Mouse (Mus musculus) heart, adult 2 months (tissue): ENCODE results near the gene Rbpj.

Source experiments
- CTCF ChIP-seq: fragments of 200-600 bp; IDR thresholded peaks from 2 replicates; pipeline ENCODE4 v1.8.1; 2022; ENCODE audit warnings: antibody characterized with exemption, mild to moderate bottlenecking, moderate library complexity
- EP300 ChIP-seq: fragments of 200-500 bp; IDR thresholded peaks from 2 replicates; pipeline ENCODE4 v1.6.1; 2011; ENCODE audit warnings: low read depth, low read length, control low read depth; ENCODE audit not compliant: insufficient read depth
- POLR2A ChIP-seq: fragments of 200-500 bp; IDR thresholded peaks from 2 replicates; pipeline ENCODE4 v1.6.1; 2011; ENCODE audit warnings: mild to moderate bottlenecking, low read depth, low read length, control low read depth; ENCODE audit not compliant: insufficient read depth

DNA sequence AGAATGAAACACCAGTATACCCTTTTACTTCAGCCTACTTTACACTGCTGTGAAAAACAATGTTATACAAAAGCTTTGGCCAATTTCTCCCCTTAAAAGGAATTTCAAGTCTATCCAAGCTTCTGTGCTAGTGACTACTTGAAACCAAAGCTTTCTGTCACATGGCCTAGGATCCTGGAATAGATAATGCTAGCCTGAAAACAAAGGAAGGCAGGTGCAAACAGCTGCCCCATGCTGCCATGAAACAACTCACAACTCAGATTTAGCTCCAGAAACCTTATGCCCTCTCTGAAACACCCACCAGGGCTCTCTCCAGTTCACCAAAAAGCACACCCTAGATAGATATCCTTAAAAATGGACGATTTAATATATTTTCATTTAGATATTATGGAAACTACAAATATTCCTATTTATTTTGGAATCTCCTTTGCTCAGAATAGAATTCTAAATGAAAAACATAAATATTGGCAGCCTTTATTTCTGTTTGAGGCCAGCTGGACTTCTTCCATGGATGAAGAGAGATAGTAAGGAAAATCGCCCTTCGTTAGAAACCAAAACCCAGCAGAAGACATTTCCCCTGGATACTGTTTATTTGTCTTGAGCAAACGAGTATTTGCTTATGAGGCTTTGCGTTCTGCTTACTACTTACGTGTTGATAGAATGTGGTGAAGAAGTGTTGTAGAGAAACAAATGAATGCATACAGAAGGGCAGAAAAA lies 91.8 kb downstream of the Rbpj start:
- no peak for TF ChIP-seq CTCF
- no peak for TF ChIP-seq POLR2A
- TF ChIP-seq EP300 = no peak
